Mouse (Mus musculus): Measurements from ENCODE around the gene Pcnx3.

DNA sequence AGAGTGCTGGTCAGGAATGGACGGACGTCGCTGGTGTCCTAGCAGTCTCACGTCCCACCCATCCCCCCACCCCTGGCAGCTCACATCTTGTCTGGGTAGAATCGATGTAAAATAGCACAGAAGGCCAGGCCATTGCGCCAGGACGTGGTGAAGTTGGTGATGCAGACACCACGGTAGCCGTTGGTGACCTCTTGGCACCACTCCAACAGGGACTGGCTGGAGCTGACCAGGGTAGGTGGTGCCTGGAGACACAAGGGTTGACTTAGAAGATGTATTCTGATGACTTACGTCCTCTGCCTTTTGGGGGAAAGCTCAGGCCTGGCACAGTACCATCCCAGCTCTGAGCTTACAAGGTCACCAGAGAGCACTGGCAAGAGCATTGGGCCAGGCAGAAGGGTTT is 28.2 kb upstream of the Pcnx3 start:
- TF ChIP-seq CTCF (IDR thresholded peaks at IDR 0.05; ENCODE audit: low read depth) (no peak), EP300 (IDR thresholded peaks at IDR 0.05; ENCODE audit: low read depth) (no peak)
